Mouse (Mus musculus): ENCODE measurements around the gene Arih1. TPM values are rescaled to one million over a fixed set of nuclear protein-coding genes. Genes with fewer than 3 reads are reported as not detected.

Arih1 gene
- polyA plus RNA-seq, 1 experiment: 34.1 TPM

DNA sequence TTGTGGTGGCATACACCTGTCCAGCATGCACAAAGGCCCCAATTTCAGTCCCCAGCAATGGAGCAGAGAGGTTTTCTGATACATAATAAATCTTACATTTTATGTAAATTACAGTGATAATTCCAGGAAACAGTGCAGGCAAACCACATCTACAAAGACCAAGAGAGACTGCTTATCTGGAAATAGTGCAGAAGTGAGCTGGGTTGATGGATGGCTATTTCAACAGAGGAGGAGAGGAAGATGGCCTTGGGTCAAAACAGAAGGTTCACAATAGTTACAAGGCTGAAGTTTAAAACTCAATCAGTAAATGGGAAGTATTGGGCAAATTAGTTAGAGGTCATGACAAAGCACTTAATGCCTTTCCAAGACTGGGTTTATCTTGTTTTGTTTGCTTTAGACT lies 913 bp upstream of the Arih1 start:
- TF ChIP-seq POLR2A (IDR thresholded peaks at IDR 0.05; ENCODE audit: control insufficient read depth, extremely low read depth, insufficient read depth, low read length, poor library complexity): no peak
- TF ChIP-seq CTCF (IDR thresholded peaks at IDR 0.05; ENCODE audit: borderline replicate concordance, control insufficient read depth, extremely low read depth, insufficient read depth, low read length, poor library complexity): no peak
- Histone ChIP-seq H3K36me3 (ENCODE audit: control insufficient read depth, insufficient read depth, low read length) (no peaks in the 10 kb centered on the region), H3K27ac (ENCODE audit: control insufficient read depth, insufficient read depth, low read length) (no peak overlapping the region; the same call in 1 of the 2 replicates), H3K4me1 (replicated peaks; ENCODE audit: control insufficient read depth, insufficient read depth, low read length) (peaks cover 2% of the 10 kb centered on the region; the same call in 1 of the 2 replicates), H3K4me3 (ENCODE audit: control insufficient read depth, insufficient read depth, low read length) (no peak overlapping the region), H3K27me3 (ENCODE audit: control insufficient read depth, insufficient read depth, low read length) (no peaks in the 10 kb centered on the region)
- no peak for DNase-seq

DNA sequence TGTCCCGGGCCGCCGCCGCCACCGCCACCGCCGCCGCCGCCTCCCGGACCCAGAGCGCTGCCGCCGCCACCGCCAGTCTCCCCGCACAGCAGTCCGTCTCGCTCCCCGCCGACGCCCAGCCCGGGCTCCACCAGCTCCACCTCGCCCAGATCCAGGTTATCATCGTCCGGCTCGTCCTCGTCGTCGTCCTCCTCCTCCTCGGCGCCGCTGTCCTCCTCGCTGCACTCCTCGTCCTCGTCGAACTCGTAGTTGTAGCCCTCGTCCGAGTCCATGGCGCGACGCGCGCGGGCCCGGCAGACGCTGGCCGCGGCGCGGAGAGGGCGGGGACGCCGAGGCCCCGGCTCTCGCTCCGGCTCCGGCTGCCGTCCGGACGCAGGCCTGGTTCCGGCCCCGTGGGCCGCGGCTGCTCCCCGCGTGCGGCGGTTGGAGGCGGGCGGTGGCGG lies 321 bp downstream of the Arih1 start:
- under 1% methylated on average over 63 of the region's 71 CpGs for WGBS
- no peak for DNase-seq

DNA sequence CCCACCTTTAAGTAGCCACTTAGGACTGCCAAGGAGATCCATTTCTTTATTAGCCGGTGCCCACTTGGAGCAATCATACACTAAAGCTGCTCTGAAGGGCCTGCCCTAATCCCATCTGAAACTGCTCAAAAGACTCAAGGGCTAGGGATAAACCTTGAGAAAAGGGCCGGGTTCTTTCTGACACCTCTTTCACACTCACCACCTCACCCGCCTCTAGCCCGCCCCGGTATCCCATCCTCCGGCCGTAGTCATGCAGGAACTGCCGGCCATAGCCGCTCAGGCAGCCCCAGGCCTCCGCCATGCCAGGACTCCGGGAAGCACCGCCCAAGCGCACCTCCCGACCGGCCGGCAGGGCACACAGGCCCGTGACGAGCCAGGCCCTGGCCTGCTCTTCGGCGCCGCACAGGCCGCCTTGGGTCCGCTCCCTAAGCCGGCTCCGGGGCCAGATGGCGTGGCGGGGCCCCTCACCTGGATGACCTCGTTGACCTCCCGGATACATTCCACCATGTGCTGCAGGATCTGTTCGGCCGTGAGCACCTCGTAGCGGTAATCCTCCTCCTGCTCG lies 825 bp downstream of the Arih1 start:
- H3K4me3 ChIP-seq (ENCODE audit: control insufficient read depth, insufficient read depth, low read length): peak overlapping the region; percentile 81
- H3K27me3 ChIP-seq (ENCODE audit: control insufficient read depth, insufficient read depth, low read length): no peaks in the 10 kb centered on the region
- peaks cover 2% of the 10 kb centered on the region; the same call in 1 of the 2 replicates for H3K4me1 ChIP-seq (replicated peaks; ENCODE audit: control insufficient read depth, insufficient read depth, low read length)
- no peak for TF ChIP-seq POLR2A (IDR thresholded peaks at IDR 0.05; ENCODE audit: control insufficient read depth, extremely low read depth, insufficient read depth, low read length, poor library complexity)
- no peak for TF ChIP-seq CTCF (IDR thresholded peaks at IDR 0.05; ENCODE audit: borderline replicate concordance, control insufficient read depth, extremely low read depth, insufficient read depth, low read length, poor library complexity)
- H3K36me3 ChIP-seq (ENCODE audit: control insufficient read depth, insufficient read depth, low read length): no peaks in the 10 kb centered on the region
- peak; percentile 54 for DNase-seq
- under 1% methylated on average over 34 of the region's 34 CpGs for WGBS
- H3K27ac ChIP-seq (ENCODE audit: control insufficient read depth, insufficient read depth, low read length): no peak overlapping the region

More for the DNA sequence above, 321 bp downstream of the Arih1 start:
- no peak for TF ChIP-seq POLR2A (IDR thresholded peaks at IDR 0.05; ENCODE audit: control insufficient read depth, extremely low read depth, insufficient read depth, low read length, poor library complexity)
- Histone ChIP-seq H3K4me3 (ENCODE audit: control insufficient read depth, insufficient read depth, low read length) (peak overlapping the region; percentile 81), H3K4me1 (replicated peaks; ENCODE audit: control insufficient read depth, insufficient read depth, low read length) (peaks cover 2% of the 10 kb centered on the region; the same call in 1 of the 2 replicates), H3K27me3 (ENCODE audit: control insufficient read depth, insufficient read depth, low read length) (no peaks in the 10 kb centered on the region), H3K27ac (ENCODE audit: control insufficient read depth, insufficient read depth, low read length) (peak overlapping the region; percentile 26), H3K36me3 (ENCODE audit: control insufficient read depth, insufficient read depth, low read length) (no peaks in the 10 kb centered on the region)

DNA sequence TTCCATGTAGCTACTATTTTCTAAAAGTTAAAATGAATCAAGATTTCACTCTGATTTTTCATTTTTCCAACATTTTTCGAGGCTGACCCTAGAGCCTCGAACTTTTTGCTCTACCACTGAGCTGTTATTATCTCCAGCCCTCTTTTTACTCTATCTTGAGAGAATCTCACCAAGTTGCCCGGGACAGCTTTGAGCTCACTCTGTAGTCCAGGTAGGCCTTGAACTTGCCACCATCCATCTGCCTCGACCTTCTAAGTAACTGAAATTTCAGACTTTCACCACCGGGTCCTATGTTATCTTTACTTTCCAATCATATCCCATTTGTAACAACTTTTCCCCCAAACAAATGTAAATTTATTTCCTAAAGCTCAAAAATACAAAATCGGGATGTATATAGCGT lies 1.7 kb downstream of the Arih1 start:
- Histone ChIP-seq H3K36me3 (ENCODE audit: control insufficient read depth, insufficient read depth, low read length) (no peaks in the 10 kb centered on the region), H3K27ac (ENCODE audit: control insufficient read depth, insufficient read depth, low read length) (no peak overlapping the region), H3K4me3 (ENCODE audit: control insufficient read depth, insufficient read depth, low read length) (peak overlapping the region; percentile 12; the same call in 1 of the 2 replicates), H3K4me1 (replicated peaks; ENCODE audit: control insufficient read depth, insufficient read depth, low read length) (peaks cover 2% of the 10 kb centered on the region; the same call in 1 of the 2 replicates), H3K27me3 (ENCODE audit: control insufficient read depth, insufficient read depth, low read length) (no peaks in the 10 kb centered on the region)
- TF ChIP-seq CTCF (IDR thresholded peaks at IDR 0.05; ENCODE audit: borderline replicate concordance, control insufficient read depth, extremely low read depth, insufficient read depth, low read length, poor library complexity) (no peak), POLR2A (IDR thresholded peaks at IDR 0.05; ENCODE audit: control insufficient read depth, extremely low read depth, insufficient read depth, low read length, poor library complexity) (no peak)
- no peak for DNase-seq
- 3% methylated on average over 7 of the region's 7 CpGs for WGBS

DNA sequence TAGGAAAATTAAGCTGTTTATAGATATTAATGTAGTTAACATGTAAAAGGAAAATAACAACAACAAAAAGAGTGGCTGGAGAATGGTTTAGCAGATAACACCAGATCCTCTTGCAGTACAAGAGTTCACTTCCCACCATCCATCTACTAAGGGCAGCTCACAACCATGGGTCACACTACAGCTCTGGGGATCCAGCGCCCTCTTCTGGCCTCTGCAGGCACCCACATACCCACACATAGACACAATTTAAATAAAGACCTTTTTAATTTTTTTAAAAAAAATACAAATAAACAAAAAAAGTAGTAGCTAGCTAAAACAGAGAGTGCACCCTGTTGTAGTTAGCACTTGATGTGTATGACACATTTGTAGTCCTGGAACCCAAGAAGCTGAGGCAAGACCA lies 4.0 kb downstream of the Arih1 start:
- Histone ChIP-seq H3K27me3 (ENCODE audit: control insufficient read depth, insufficient read depth, low read length) (no peaks in the 10 kb centered on the region), H3K27ac (ENCODE audit: control insufficient read depth, insufficient read depth, low read length) (no peak overlapping the region), H3K4me1 (replicated peaks; ENCODE audit: control insufficient read depth, insufficient read depth, low read length) (peaks cover 2% of the 10 kb centered on the region; the same call in 1 of the 2 replicates), H3K36me3 (ENCODE audit: control insufficient read depth, insufficient read depth, low read length) (no peaks in the 10 kb centered on the region), H3K4me3 (ENCODE audit: control insufficient read depth, insufficient read depth, low read length) (no peak overlapping the region)
- peak; percentile 49; the same call in 1 of the 2 replicates for TF ChIP-seq CTCF (IDR thresholded peaks at IDR 0.05; ENCODE audit: borderline replicate concordance, control insufficient read depth, extremely low read depth, insufficient read depth, low read length, poor library complexity)
- no peak for TF ChIP-seq POLR2A (IDR thresholded peaks at IDR 0.05; ENCODE audit: control insufficient read depth, extremely low read depth, insufficient read depth, low read length, poor library complexity)
- WGBS: 50% methylated on average over 1 of the region's 1 CpGs
- DNase-seq: peak; percentile 46

DNA sequence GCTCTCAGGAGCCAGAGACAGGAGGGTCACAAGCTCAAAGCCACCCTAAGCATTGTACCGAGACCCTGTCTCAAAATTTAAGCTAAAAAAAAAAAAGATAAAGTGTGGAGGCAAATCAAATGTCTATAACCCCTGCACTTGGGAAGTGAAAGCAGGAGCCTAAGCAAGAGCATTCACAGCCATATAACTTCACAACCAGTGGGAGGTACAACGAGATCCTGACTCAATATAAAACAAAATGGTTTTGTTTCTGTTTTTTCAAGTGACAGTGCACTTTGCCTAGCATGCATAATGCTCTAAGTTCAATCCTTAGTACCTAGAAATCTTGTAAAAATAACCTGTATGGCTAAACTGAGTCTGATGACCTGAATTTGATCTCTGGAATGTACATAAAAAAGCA lies 9.8 kb downstream of the Arih1 start:
- Histone ChIP-seq H3K4me1 (replicated peaks; ENCODE audit: control insufficient read depth, insufficient read depth, low read length) (no peaks in the 10 kb centered on the region), H3K36me3 (ENCODE audit: control insufficient read depth, insufficient read depth, low read length) (no peaks in the 10 kb centered on the region), H3K27ac (ENCODE audit: control insufficient read depth, insufficient read depth, low read length) (no peak overlapping the region), H3K4me3 (ENCODE audit: control insufficient read depth, insufficient read depth, low read length) (no peak overlapping the region), H3K27me3 (ENCODE audit: control insufficient read depth, insufficient read depth, low read length) (no peaks in the 10 kb centered on the region)
- WGBS: 91% methylated on average over 2 of the region's 2 CpGs
- no peak for DNase-seq
- TF ChIP-seq CTCF (IDR thresholded peaks at IDR 0.05; ENCODE audit: borderline replicate concordance, control insufficient read depth, extremely low read depth, insufficient read depth, low read length, poor library complexity) (no peak), POLR2A (IDR thresholded peaks at IDR 0.05; ENCODE audit: control insufficient read depth, extremely low read depth, insufficient read depth, low read length, poor library complexity) (no peak)

DNA sequence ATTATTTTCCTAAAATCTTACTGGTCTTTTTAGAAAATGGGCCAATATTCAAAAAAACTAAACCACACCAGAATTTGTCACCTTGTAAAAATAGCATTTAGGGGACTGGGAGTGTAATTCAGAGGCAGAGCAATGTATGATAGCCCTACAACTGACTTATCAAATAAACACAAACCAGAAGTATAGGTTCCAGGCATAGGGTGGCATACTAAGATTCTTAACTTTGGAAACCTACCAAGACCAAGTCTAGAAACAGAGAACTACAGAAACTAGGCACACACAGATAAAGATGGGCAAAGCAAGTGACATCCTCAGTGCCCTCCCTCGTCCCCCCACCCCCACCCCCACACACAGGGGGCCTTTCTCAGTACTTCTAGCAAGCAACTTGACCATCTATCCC lies 11.6 kb downstream of the Arih1 start:
- Histone ChIP-seq H3K27me3 (ENCODE audit: control insufficient read depth, insufficient read depth, low read length) (no peaks in the 10 kb centered on the region), H3K36me3 (ENCODE audit: control insufficient read depth, insufficient read depth, low read length) (no peaks in the 10 kb centered on the region), H3K27ac (ENCODE audit: control insufficient read depth, insufficient read depth, low read length) (no peak overlapping the region), H3K4me3 (ENCODE audit: control insufficient read depth, insufficient read depth, low read length) (no peak overlapping the region), H3K4me1 (replicated peaks; ENCODE audit: control insufficient read depth, insufficient read depth, low read length) (no peaks in the 10 kb centered on the region)
- WGBS: 100% methylated on average over 1 of the region's 1 CpGs
- no peak for DNase-seq
- TF ChIP-seq POLR2A (IDR thresholded peaks at IDR 0.05; ENCODE audit: control insufficient read depth, extremely low read depth, insufficient read depth, low read length, poor library complexity): no peak
- TF ChIP-seq CTCF (IDR thresholded peaks at IDR 0.05; ENCODE audit: borderline replicate concordance, control insufficient read depth, extremely low read depth, insufficient read depth, low read length, poor library complexity): no peak
